Mouse (Mus musculus) liver, embryonic 16.5 days (tissue): ENCODE results near the gene Olfr1279. TPM values are rescaled to one million over a fixed set of nuclear protein-coding genes. Genes with fewer than 3 reads are reported as not detected.

Source experiments
- polyA plus RNA-seq: library from polyadenylated mRNA; unstranded; fragments of >200 nt; fragmentation: Nextera tagmentation; extraction: Ambion mirVana; gene quantifications from 2 replicates; pipeline ENCODE4 v1.2.1, GENCODE M21; 2015

The Olfr1279 gene
- polyA plus RNA-seq, 1 experiment from 2014 or later = not detected

Other genes with a start within 250 kb of the Olfr1279 start
- not detected in 2 replicates for gene Gm13941, start 194.7 kb upstream of the Olfr1279 start, polyA plus RNA-seq
- gene Gm15130, start 147.7 kb upstream of the Olfr1279 start, polyA plus RNA-seq = not detected in 2 replicates
- not detected in 2 replicates for gene 4930430A15Rik, start 71.0 kb upstream of the Olfr1279 start, polyA plus RNA-seq
- gene Olfr1275, start 65.3 kb upstream of the Olfr1279 start, polyA plus RNA-seq = not detected in 2 replicates
- not detected in 2 replicates for gene Olfr1276, start 46.1 kb upstream of the Olfr1279 start, polyA plus RNA-seq
- not detected in 2 replicates for gene Olfr1277, start 26.5 kb upstream of the Olfr1279 start, polyA plus RNA-seq
- not detected in 2 replicates for gene Olfr1278, start 10.5 kb upstream of the Olfr1279 start, polyA plus RNA-seq
- gene Olfr1280, start 13.4 kb downstream of the Olfr1279 start, polyA plus RNA-seq = not detected in 2 replicates
- not detected in 2 replicates for gene Olfr1281, start 25.9 kb downstream of the Olfr1279 start, polyA plus RNA-seq
- not detected in 2 replicates for gene Olfr1282, start 35.4 kb downstream of the Olfr1279 start, polyA plus RNA-seq
- gene Olfr1283, start 66.2 kb downstream of the Olfr1279 start, polyA plus RNA-seq = not detected in 2 replicates
- gene Olfr1284, start 74.9 kb downstream of the Olfr1279 start, polyA plus RNA-seq = not detected in 2 replicates
- not detected in 2 replicates for gene Olfr1286, start 122.5 kb downstream of the Olfr1279 start, polyA plus RNA-seq
- gene Olfr1287, start 148.5 kb downstream of the Olfr1279 start, polyA plus RNA-seq = not detected in 2 replicates
- not detected in 2 replicates for gene Olfr1288, start 173.5 kb downstream of the Olfr1279 start, polyA plus RNA-seq
- not detected in 2 replicates for gene Olfr1289, start 180.2 kb downstream of the Olfr1279 start, polyA plus RNA-seq
- gene Olfr1290, start 193.2 kb downstream of the Olfr1279 start, polyA plus RNA-seq = not detected in 2 replicates
- gene Olfr1291-ps1, start 196.5 kb downstream of the Olfr1279 start, polyA plus RNA-seq = not detected in 2 replicates
- gene Olfr1293-ps, start 224.6 kb downstream of the Olfr1279 start, polyA plus RNA-seq = not detected in 2 replicates
- gene Olfr1294, start 239.7 kb downstream of the Olfr1279 start, polyA plus RNA-seq = not detected in 2 replicates